Mouse (Mus musculus) E14TG2a.4 (cell line): ENCODE data around the gene D17Wsu92e.
A peak's percentile ranks its signal among the peaks of the same experiment; 100 is the strongest.

Source experiments
- H3K27me3 ChIP-seq: 2 replicates; pipeline ENCODE4 v1.6.1; 2014; ENCODE audit warnings: low read length, control low read depth; ENCODE audit not compliant: insufficient read depth
- H3K36me3 ChIP-seq: 2 replicates; pipeline ENCODE4 v1.6.1; 2014; ENCODE audit warnings: low read length, control low read depth; ENCODE audit not compliant: insufficient read depth
- H3K4me1 ChIP-seq: replicated peaks from 2 replicates; pipeline ENCODE4 v1.6.1; 2014; ENCODE audit warnings: low read depth, low read length, control low read depth
- H3K4me3 ChIP-seq: replicated peaks from 2 replicates; pipeline ENCODE4 v1.5.1; 2014; ENCODE audit warnings: mild to moderate bottlenecking, low read length
- H3K9me3 ChIP-seq: 2 replicates; pipeline ENCODE4 v1.6.1; 2014; ENCODE audit warnings: low read length, control low read depth
- CTCF ChIP-seq: conservative IDR thresholded peaks from 2 replicates; pipeline ENCODE4 v1.5.1; 2014; ENCODE audit warnings: low read length
- NANOG ChIP-seq: IDR thresholded peaks from 2 replicates; pipeline ENCODE4 v1.6.1; 2014; ENCODE audit warnings: borderline replicate concordance, low read length, mixed read lengths
- POU5F1 ChIP-seq: IDR thresholded peaks from 2 replicates; pipeline ENCODE4 v1.6.1; 2014; ENCODE audit warnings: low read length, borderline replicate concordance

D17Wsu92e gene

GRCm38 (mm10) chr17:27824941-27825340 lies 4.5 kb upstream of the D17Wsu92e start:
- H3K9me3 ChIP-seq, result no peaks in the 10 kb centered on the region
- TF ChIP-seq NANOG, result no peak
- TF ChIP-seq CTCF, result no peak
- no peak for TF ChIP-seq POU5F1
- H3K27me3 ChIP-seq, result no peaks in the 10 kb centered on the region

DNA sequence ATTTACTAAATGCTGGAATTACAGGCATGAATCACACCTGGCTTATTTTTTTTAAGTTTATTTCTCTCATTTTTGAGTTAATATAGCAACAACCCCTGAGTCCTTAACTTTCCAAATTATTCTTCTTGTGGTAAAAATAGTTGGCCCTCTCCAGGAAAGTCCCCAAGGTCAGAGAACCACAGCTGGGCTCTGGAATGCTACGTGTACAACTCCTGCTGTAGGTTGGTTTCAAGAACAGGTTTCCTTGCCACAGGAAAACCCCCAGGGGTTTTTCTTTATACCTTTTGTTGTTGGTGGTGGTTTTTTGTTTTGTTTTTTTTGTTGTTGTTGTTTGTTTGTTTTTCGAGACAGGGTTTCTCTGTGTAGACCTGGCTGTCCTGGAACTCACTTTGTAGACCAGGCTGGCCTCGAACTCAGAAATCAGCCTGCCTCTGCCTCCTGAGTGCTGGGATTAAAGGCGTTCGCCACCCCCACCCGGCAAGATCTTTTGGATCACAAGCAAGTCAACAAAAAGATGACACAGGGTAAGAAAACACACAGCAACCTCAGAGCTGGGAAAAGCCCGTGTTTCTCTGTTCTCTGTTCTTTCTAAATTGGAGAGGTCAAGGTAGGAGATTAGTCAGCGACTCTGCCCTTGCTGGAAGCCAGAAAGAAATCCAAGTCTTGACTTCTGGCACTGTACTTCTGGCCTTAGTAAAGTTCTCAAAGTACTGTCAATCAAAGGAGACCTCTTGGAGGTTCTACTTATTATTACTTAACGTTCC lies 2.9 kb upstream of the D17Wsu92e start:
- TF ChIP-seq POU5F1, result no peak
- TF ChIP-seq CTCF, result no peak
- no peak for TF ChIP-seq NANOG
- Histone ChIP-seq H3K4me1 (peaks cover 68% of the 10 kb centered on the region), H3K27me3 (no peaks in the 10 kb centered on the region), H3K4me3 (no peak overlapping the region), H3K9me3 (no peaks in the 10 kb centered on the region), H3K36me3 (no peaks in the 10 kb centered on the region)

More at GRCm38 (mm10) chr17:27824941-27825340, 4.5 kb upstream of the D17Wsu92e start:
- Histone ChIP-seq H3K4me3 (peak overlapping the region; percentile 68), H3K36me3 (no peaks in the 10 kb centered on the region), H3K4me1 (peaks cover 71% of the 10 kb centered on the region)

DNA sequence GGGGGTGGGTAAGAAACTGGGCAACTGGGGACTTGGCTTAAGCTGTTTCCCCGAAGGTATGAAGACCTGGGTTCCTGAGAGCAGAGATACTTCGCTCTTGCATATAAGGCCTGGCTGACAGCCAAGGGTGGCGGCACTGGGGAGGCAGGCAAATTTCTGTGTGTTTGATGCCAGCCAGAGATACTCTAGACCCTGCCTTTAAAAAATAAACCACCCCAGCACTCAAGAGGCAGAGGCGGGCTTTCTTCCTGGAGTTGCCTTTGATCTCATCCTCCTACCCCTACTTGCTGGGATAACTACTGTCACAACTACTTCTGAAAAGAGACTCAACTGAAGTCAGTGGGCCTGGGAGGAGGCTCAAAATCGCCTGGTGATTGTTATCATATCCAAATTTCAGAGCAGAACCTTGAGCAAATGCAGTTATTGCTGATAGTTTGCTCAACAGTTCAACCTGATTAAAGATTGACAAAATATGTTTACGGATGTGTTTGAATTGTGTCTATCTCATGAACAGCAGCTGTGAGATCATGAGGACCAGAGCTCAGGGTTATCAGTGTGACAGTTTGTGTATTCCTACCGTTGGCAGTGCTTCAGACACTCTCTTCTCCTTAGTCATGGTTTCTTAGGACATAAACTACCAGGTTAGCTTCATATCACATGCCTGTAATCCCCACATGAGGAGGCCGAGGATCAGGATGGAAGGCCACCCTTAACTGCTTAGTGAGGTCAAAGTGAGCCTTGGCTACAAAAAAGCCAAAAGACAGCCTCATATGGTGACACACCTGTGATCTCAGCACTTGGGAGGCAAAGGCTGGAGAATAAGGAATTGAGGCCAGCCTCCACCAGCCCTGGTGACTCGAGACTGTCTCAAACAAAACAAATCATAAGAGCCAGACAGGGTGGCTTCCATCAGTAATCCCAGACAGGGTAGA lies 1.2 kb upstream of the D17Wsu92e start:
- H3K36me3 ChIP-seq, result peaks cover 3% of the 10 kb centered on the region; the same call in 1 of the 2 replicates
- peaks cover 71% of the 10 kb centered on the region for H3K4me1 ChIP-seq
- no peaks in the 10 kb centered on the region for H3K27me3 ChIP-seq
- TF ChIP-seq POU5F1 (no peak), CTCF (no peak), NANOG (no peak)
- no peaks in the 10 kb centered on the region for H3K9me3 ChIP-seq
- peak overlapping the region; percentile 67 for H3K4me3 ChIP-seq

- H3K4me1 ChIP-seq, result peaks cover 70% of the 10 kb centered on the region
- no peaks in the 10 kb centered on the region for H3K27me3 ChIP-seq
- peaks cover 10% of the 10 kb centered on the region for H3K36me3 ChIP-seq
- H3K9me3 ChIP-seq, result no peaks in the 10 kb centered on the region
- H3K4me3 ChIP-seq, result peak overlapping the region; percentile 99
- TF ChIP-seq NANOG, result no peak
- TF ChIP-seq POU5F1, result no peak
- no peak for TF ChIP-seq CTCF
Observed at GRCm38 (mm10) chr17:27819971-27820567, 379 bp downstream of the D17Wsu92e start.

DNA sequence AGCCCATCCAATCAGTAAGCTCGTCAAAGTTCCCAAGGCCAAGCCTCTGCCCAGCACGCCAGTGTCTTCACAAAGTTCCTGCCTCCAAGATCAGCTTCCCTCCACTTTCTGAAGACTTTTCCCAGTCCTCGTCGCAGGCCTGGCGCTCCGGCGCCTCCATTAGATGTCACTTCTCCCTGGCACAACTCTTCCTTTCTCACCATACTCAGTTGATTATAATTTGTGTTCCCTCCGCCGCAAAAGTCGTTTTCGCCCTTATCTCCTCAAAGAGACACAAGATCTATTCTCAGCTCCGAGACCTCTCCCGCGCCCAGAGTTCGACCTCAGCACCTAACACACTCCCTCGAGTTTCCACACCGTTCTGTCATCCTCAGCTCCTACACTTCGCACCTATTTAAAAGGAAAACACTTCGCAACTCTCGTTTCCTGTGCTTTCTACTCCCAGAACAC lies 902 bp downstream of the D17Wsu92e start:
- TF ChIP-seq POU5F1, result no peak
- no peak for TF ChIP-seq CTCF
- no peak for TF ChIP-seq NANOG
- peaks cover 10% of the 10 kb centered on the region for H3K36me3 ChIP-seq
- H3K4me3 ChIP-seq, result peak overlapping the region; percentile 99
- H3K9me3 ChIP-seq, result no peaks in the 10 kb centered on the region
- H3K4me1 ChIP-seq, result peaks cover 68% of the 10 kb centered on the region
- H3K27me3 ChIP-seq, result no peaks in the 10 kb centered on the region

- H3K27me3 ChIP-seq, result no peaks in the 10 kb centered on the region
- H3K9me3 ChIP-seq, result no peaks in the 10 kb centered on the region
- peak overlapping the region; percentile 99 for H3K4me3 ChIP-seq
- TF ChIP-seq CTCF (no peak), POU5F1 (no peak), NANOG (no peak)
- H3K36me3 ChIP-seq, result peaks cover 10% of the 10 kb centered on the region
- peaks cover 67% of the 10 kb centered on the region for H3K4me1 ChIP-seq
Observed at GRCm38 (mm10) chr17:27819011-27819410, 1.4 kb downstream of the D17Wsu92e start.

DNA sequence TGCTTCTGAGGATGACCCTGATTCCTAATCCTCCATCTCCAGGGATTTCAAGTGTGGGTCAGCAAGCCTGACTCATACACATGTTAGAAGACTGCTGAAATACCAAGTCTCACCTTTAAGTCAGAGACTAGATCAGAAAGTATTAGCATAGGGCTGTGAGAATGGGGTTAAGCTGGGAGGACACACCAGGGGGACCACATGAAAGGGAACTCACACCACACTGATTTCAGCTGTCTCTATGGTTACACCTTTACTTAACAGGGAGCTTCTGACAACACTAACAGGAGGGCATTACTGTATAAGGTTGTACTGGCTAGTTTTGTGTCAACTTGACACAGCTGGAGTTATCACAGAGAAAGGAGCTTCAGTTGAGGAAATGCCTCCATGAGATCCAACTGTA lies 5.8 kb downstream of the D17Wsu92e start:
- Histone ChIP-seq H3K27me3 (no peaks in the 10 kb centered on the region), H3K36me3 (peaks cover 32% of the 10 kb centered on the region), H3K4me1 (peaks cover 70% of the 10 kb centered on the region), H3K9me3 (no peaks in the 10 kb centered on the region), H3K4me3 (no peak overlapping the region)
- TF ChIP-seq NANOG, result no peak
- no peak for TF ChIP-seq CTCF
- no peak for TF ChIP-seq POU5F1

DNA sequence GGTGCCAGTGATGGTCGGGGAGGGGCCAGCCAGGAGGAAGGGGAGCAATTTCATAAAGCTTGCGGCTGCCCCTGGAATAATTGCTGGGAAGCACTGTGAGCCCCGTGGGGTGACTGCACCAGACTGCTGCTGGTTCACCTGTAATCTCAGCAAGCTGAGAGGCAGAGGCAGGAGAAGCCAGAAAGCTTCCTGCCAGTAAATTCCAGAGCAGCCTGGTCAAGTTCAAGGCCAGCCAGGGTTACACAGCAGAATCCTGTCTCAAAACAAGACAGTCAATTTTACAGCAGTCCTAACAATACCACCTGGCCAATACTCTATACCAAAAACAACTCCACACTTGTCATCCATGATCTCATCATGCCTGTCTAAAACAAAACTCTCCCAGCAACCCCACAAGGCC lies 8.5 kb downstream of the D17Wsu92e start:
- H3K36me3 ChIP-seq, result peaks cover 35% of the 10 kb centered on the region
- no peak overlapping the region for H3K4me3 ChIP-seq
- H3K27me3 ChIP-seq, result no peaks in the 10 kb centered on the region
- no peaks in the 10 kb centered on the region for H3K9me3 ChIP-seq
- TF ChIP-seq POU5F1 (no peak), CTCF (no peak), NANOG (no peak)
- H3K4me1 ChIP-seq, result peaks cover 62% of the 10 kb centered on the region
